Mouse (Mus musculus) left cerebral cortex, postnatal 36 days (tissue): ENCODE measurements at regions not wholly inside any gene's neighbourhood (a gene's known extent, or its start where the extent isn't known, plus 50 kb on each side); places are given as distances from the start of the nearest gene placed in this dataset.

Experiments used
- DNase-seq, 2 experiments: peaks; one replicate each; pipeline ENCODE4 v3.0.0; 2021 to 2022; ENCODE audit warnings: low spot score in 2 of 2, mixed read lengths in 1 of 2
- intact Hi-C: fragments of 180-260 bp; cut with DNase I; formaldehyde crosslinking; loops from one replicate; pipeline ENCODE4 v1.15.1; 2025

- intact Hi-C loops = no loop called here
- no peak for DNase-seq
Measured at GRCm38 (mm10) chr10:121150668-121151067, 116.9 kb downstream of the Wif1 start.

- intact Hi-C loops = no loop called here
- no peak for DNase-seq
Measured at GRCm38 (mm10) chr10:121153625-121154024, 119.9 kb downstream of the Wif1 start.

GRCm38 (mm10) chr10:121160499-121160898, 126.7 kb downstream of the Wif1 start:
- DNase-seq = no peak
- intact Hi-C loops = no loop called here

GRCm38 (mm10) chr10:121161201-121161600, 127.4 kb downstream of the Wif1 start:
- intact Hi-C loops = no loop called here
- no peak for DNase-seq

DNA sequence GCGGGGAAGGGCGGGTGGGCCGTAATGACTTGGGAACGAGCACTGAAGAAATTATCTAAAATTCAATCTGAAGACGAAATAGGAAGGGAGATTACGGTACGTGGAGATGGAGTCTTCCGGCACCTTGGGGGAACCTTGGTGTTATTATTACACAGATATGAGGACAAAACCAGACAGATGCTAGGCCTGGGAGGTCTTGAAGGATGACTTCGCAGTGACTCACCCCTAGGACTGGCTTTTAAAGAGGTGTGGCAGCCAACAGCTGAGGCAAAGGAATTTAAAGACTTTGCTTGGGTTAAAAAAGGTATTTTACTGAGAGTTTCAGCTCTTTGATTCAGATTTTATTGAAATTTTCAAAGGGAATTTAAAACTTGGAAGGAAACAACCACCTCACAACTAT, 140.3 kb downstream of the Wif1 start:
- DNase-seq = no peak
- intact Hi-C loops = no loop called here

DNA sequence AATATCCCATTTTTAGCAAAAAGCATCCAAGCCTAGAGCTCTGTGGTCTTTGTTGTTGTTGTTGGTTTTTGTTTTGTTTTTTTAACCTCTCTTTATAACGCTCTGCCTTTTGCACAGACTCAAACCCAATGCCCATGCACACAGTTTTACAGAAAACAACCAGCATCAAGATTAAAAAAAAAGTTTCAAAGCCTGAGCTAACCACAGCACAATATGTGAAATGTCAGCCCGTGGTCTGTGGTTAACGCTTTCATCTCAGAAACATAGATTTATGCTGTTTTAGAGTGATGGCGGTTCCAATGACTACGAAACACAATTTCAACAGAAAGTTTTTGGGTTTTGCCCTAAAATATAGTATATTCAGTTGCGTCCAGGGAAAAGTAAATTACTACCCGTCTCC, 155.4 kb downstream of the Wif1 start:
- no peak for DNase-seq
- intact Hi-C loops = no loop called here

GRCm38 (mm10) chr10:121199236-121199635, 151.8 kb downstream of the Tbc1d30 start:
- DNase-seq = no peak
- intact Hi-C loops = no loop called here

GRCm38 (mm10) chr10:121202531-121202930, 148.5 kb downstream of the Tbc1d30 start:
- intact Hi-C loops = no loop called here
- no peak for DNase-seq

GRCm38 (mm10) chr10:121205551-121205950, 145.5 kb downstream of the Tbc1d30 start:
- no peak for DNase-seq
- intact Hi-C loops = no loop called here

DNA sequence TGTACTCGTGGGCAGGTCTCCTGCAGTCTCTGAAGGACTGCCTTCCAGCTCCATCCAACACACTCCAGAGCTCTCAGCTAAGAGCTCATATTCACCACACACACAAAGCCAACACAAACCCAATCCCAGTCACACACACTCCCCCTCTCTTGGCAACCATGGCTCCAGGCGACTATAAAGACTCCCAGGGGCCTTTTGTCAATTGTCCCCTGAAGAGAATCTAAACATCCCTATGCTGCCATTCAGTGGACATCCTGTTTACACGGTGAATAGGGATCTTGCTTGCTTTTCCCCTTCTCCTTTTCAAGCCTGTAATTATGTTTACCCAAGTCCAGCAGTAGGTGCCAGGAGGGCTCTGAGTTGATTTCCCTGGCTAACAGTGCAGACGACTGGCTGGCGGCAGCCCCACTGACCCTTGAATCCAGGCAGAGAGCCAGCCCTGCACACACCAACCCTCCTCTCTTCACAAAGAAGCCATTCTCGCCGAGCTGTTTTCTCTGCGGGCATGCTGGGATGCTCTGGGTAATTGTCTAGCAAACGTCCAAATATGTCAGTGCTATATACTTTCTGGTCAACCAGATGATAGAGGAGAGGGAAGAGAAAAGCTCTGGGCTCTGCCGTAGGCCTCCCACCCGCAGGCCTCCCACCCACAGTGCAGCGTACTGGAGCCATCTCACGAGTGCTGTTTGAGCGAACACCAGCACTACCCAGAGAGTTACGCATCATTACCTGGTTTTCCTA, 144.9 kb downstream of the Tbc1d30 start:
- intact Hi-C loops = no loop called here
- DNase-seq = peak; percentile 43 to 50

- intact Hi-C loops = no loop called here
- DNase-seq = no peak
Measured at GRCm38 (mm10) chr10:121206743-121207039, 144.4 kb downstream of the Tbc1d30 start.
